Mouse (Mus musculus) heart, postnatal 25 days (tissue): ENCODE measurements at regions not wholly inside any gene's neighbourhood (a gene's known extent, or its start where the extent isn't known, plus 50 kb on each side); places are given as distances from the start of the nearest gene placed in this dataset.

Source experiments
- DNase-seq: peaks from one replicate; pipeline ENCODE4 v3.0.0; 2022; ENCODE audit warnings: low spot score
- intact Hi-C: fragments of 180-260 bp; cut with DNase I; formaldehyde crosslinking; loops from one replicate; pipeline ENCODE4 v1.15.1; 2025

DNA sequence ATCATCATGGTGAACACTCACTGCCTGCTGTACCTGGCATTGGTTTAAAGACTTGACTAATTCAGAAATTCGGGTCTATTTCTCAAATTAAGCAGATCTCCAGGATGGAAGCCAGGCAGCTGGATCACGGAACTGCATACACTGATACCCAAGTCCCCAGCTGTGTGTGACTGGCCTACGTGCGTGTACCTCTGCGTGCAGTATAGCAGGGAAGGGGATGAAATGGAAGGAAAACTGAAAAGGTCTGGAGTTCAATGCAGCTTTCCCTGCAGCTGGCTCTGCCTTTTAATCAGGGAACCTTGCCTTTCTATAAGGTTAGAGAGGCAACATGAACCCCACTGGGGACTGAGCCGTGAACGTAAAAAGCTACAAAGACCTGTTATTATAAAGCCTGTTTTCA, 106.7 kb upstream of the Camk1g start:
- intact Hi-C loops: no loop called here
- DNase-seq: no peak

DNA sequence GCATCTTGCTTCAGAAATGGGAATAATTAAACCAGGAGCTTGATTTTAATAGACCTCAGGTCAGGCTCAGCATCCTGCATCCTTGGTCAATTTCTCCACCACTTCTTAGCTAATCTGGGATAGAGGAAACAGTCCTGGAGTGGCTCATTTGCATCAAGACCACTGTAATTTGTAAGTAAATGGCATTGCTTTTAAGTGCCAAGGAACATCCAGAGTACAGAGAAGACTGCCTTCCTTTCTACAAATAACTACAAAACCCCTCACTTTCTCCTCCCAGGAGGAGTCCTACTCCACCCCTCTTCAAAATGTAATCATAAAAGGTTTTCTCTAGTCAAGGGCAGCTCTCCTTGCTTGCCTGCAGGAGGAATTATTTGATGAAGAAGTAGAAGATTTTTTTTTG, 96.2 kb upstream of the Camk1g start:
- no peak for DNase-seq
- intact Hi-C loops: no loop called here

DNA sequence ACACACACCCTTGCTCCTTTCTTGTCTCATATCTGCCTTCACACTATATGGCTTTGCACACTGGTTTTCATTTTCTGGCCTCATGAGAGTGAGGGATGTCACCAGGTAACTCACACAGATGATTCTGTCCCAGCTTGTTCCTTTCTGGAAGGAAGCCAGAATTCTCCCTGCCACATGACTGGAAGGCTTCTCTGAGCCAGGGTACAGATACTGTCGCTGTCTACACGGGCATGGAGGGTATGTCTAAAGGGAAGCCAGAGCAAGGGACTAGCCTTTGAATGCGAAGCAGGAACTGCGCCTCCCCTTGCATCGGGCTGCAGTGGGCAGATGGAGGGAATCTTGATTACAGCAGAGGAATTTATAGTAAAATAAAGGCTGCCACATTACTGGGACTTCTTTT, 89.6 kb upstream of the Camk1g start:
- no peak for DNase-seq
- intact Hi-C loops: no loop called here

- no peak for DNase-seq
- intact Hi-C loops: no loop called here
These were observed 87.8 kb upstream of the Camk1g start for GRCm38 (mm10) chr1:193457908-193458307.

DNA sequence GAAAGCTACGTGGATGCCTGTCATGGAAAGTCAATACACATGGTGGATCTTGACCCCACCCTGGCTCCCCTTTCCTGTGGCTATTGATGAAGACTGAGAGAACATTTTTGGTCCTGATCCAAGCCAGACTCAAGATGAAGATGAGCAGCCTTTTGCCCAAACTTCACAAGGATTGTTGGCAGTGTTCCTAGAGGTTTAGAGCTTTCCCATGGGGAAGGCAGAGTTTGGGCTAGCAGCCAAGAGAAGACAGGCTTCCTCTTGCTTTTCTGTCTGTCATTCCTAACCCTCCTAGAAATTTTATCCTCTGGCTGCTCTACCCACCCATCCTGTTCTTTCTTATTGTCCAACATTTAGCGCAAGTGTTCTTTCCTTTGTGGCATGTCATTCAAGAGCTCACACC, 83.6 kb upstream of the Camk1g start:
- no peak for DNase-seq
- intact Hi-C loops: loop anchor here (5.0 kb wide), 1 partner anchor 249 kb away; no protein-coding TSS in a partner anchor

DNA sequence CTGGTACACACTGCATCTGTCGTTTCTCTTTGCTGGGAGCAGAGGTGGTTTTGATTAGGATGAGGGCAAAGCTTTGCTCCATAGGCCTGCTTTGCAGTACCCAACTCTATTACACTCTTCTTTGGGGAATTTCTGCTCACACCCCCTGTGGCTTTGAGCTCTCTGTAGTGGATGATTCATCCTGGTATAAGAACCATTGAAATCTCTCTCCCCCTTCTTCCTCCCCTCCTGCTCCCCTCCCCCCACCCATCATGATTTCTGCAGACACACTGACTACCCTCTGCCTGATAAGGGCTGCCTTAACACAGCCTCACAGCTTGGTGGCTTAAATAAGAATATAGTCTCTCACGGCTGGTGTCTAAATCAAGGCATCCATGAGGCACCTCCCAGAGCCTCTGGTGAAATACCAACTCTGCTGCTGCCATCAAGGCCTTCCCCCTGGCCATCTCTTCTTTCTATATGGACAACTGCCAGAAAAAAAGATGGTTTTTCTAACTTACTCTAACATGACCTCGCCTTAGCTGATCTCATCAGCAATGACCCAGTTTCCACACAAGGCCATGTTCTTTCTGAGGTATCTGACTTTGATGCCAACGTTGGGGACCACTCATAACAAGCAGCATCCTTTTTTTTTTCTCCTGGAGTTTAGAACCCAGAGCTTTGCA, 81.5 kb upstream of the Camk1g start:
- no peak for DNase-seq
- intact Hi-C loops: loop anchor here (2.0 to 5.0 kb wide), 2 partner anchors 65 to 251 kb away; no protein-coding TSS in a partner anchor

- intact Hi-C loops: loop anchor here (2.0 to 5.0 kb wide), 2 partner anchors 64 to 251 kb away; no protein-coding TSS in a partner anchor
- DNase-seq: no peak
These were observed 80.7 kb upstream of the Camk1g start for GRCm38 (mm10) chr1:193450814-193451213.

DNA sequence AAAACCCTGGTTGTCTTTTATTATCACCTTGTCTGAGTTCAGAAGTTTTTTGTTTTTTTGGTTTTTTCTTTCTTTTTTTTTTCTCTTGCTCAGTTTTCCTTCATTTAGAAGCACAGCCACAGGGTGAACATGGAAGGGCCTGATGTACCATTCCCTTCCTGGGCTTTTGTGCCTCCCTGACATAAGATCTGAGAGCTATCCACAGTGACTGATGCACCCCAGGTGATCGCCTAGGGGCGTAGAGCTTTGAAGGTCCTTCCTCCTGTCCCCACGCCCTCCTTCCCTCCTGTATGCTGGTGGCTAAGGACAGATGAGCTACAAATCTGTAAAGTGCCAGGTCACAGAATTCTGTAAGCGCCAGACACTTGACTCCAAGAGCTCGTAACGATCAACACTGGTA, 80.1 kb upstream of the Camk1g start:
- no peak for DNase-seq
- intact Hi-C loops: loop anchor here (2.0 to 5.0 kb wide), 2 partner anchors 63 to 252 kb away; no protein-coding TSS in a partner anchor

DNA sequence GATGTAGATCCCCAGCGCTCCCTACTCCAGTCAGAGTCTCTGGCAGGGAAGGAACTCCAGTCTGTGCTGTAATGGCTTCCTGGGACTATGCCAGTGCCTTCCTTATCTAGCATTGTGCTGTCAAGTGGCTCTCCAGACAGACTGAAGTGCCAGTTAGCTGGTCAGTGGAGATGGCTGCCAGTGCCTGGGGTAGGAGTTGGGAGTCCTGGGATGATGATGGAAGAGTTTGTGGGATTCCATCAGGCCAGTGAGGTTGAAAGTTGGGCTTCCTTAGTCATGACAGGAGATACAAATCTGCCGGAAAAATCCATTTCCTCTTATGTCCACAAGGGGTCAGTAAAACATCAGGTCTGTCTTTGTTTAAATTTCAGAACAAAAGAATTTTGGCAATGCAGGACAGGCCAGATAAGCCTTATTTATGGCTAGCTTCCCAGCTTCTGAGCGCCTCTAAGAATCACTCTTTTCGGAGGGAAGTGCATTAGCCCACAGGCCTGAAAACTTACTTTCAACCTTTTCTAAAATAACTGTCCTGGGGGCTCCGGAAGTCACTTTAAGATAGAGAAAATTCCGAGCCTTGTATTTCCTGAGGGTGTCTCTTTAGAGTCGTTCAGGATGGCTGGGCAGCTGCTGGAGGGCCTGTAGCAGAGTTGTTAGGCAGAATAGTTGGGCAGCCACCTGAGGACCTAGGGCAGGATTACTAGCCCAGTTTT, 79.5 kb upstream of the Camk1g start:
- peak; percentile 7 for DNase-seq
- intact Hi-C loops: loop anchor here (2.0 to 5.0 kb wide), 3 partner anchors 63 to 253 kb away; no protein-coding TSS in a partner anchor

- no peak for DNase-seq
- intact Hi-C loops: loop anchor here (5.0 kb wide), 1 partner anchor 128 kb away; no protein-coding TSS in a partner anchor
These were observed 78.8 kb upstream of the Camk1g start for GRCm38 (mm10) chr1:193448793-193449393.

- intact Hi-C loops: loop anchor here (5.0 kb wide), 1 partner anchor 130 kb away; no protein-coding TSS in a partner anchor
- no peak for DNase-seq
These were observed 77.5 kb upstream of the Camk1g start for GRCm38 (mm10) chr1:193447647-193448046.

- intact Hi-C loops: no loop called here
- DNase-seq: no peak
These were observed 74.0 kb upstream of the Camk1g start for GRCm38 (mm10) chr1:193443964-193444676.

GRCm38 (mm10) chr1:193440512-193440911, 70.4 kb upstream of the Camk1g start:
- intact Hi-C loops: no loop called here
- no peak for DNase-seq

- intact Hi-C loops: no loop called here
- no peak for DNase-seq
These were observed 64.2 kb upstream of the Camk1g start for GRCm38 (mm10) chr1:193434281-193434680.

- intact Hi-C loops: no loop called here
- DNase-seq: no peak
These were observed 63.5 kb upstream of the Camk1g start for GRCm38 (mm10) chr1:193433493-193434021.

- no peak for DNase-seq
- intact Hi-C loops: no loop called here
These were observed 60.1 kb upstream of the Camk1g start for GRCm38 (mm10) chr1:193430231-193430630.

DNA sequence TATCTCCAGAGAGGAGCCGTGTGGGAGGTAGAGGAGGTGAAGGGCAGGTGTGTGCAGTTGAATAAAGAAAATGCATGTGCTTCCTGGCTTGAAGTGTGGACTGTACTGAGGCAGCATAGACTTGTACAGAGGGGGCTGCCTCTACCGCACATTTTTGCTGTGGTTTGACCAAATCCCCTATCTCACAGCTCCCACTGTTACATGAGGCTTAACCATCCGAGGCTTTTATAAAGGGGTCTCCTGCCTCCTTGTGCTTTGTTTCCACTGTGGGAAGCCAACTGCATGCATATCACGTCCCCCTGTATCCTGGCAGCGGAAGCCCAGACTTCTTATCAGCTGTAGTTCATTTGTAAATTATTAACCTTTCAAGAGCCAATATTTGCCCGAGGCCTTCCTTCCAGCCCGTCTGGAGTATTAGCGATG, 53.6 kb upstream of the Camk1g start:
- intact Hi-C loops: no loop called here
- DNase-seq: no peak

GRCm38 (mm10) chr1:193422886-193423285, 52.8 kb upstream of the Camk1g start:
- DNase-seq: no peak
- intact Hi-C loops: no loop called here

GRCm38 (mm10) chr1:193421820-193422219, 51.7 kb upstream of the Camk1g start:
- intact Hi-C loops: no loop called here
- DNase-seq: no peak

DNA sequence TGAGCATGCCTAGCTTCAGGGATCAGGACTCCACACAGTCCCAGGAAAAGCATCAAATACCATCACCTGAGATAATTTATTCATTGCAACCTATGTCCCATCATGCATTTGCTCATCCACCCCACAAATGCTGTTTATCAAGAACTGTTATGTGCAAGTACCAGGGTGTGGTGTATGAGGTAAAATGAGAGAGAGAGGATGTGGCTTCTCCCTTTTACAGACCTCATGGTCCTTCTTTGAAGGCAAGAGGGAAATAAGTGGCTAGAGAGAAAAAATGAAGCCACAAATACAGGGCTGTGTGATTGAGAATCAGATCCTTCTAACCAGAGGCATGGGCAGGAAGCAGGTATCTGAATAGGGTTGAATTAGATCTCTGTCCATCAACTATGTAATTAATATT, 51.3 kb upstream of the Camk1g start:
- DNase-seq: no peak
- intact Hi-C loops: no loop called here
